Mouse (Mus musculus) liver, embryonic 16.5 days (tissue): ENCODE measurements around the gene Perp. TPM values are rescaled to one million over a fixed set of nuclear protein-coding genes. Genes with fewer than 3 reads are reported as not detected.

Experiments used
- ATAC-seq: fragments of 200-750 bp; cut with Nextera tagmentation; 2 replicates; pipeline ENCODE4 v1.8.0; 2017; ENCODE audit warnings: low read depth, mild to moderate bottlenecking, moderate number of reproducible peaks, moderate library complexity
- H3K27ac ChIP-seq: fragments of 300-500 bp; sonication (generic); 2 replicates; pipeline ENCODE4 v1.5.1; 2014; ENCODE audit warnings: mild to moderate bottlenecking, low read length
- H3K27me3 ChIP-seq: fragments of 300-500 bp; sonication (generic); 2 replicates; pipeline ENCODE4 v1.6.1; 2014; ENCODE audit warnings: low read depth, low read length, mixed read lengths; ENCODE audit not compliant: control insufficient read depth, insufficient read depth
- H3K36me3 ChIP-seq: fragments of 300-500 bp; sonication (generic); 2 replicates; pipeline ENCODE4 v1.6.1; 2014; ENCODE audit warnings: mild to moderate bottlenecking; ENCODE audit not compliant: control insufficient read depth, insufficient read depth
- H3K4me1 ChIP-seq: fragments of 300-500 bp; sonication (generic); 2 replicates; pipeline ENCODE4 v1.6.1; 2014; ENCODE audit warnings: low read depth, low read length, mixed read lengths; ENCODE audit not compliant: control insufficient read depth
- H3K4me2 ChIP-seq: fragments of 300-500 bp; sonication (generic); 2 replicates; pipeline ENCODE4 v1.6.1; 2014; ENCODE audit warnings: low read depth, low read length, mixed read lengths
- H3K4me3 ChIP-seq: fragments of 300-500 bp; sonication (generic); 2 replicates; pipeline ENCODE4 v1.5.1; 2014; ENCODE audit warnings: low read depth, mild to moderate bottlenecking, low read length
- H3K9ac ChIP-seq: fragments of 300-500 bp; sonication (generic); 2 replicates; pipeline ENCODE4 v1.6.1; 2014; ENCODE audit warnings: low read depth, low read length
- H3K9me3 ChIP-seq: fragments of 300-500 bp; sonication (generic); replicated peaks from 2 replicates; pipeline ENCODE4 v1.6.1; 2016; ENCODE audit warnings: low read length; ENCODE audit not compliant: control insufficient read depth
- WGBS: fragments of 180-500 bp; shearing (Covaris S2); extraction: QIAGEN DNeasy Blood & Tissue Kit; methylation state at CpG from one replicate; pipeline ENCODE4 v1.1.7; 2014; ENCODE audit not compliant: insufficient replicate concordance; 5-methylcytosine and 5-hydroxymethylcytosine counted together
- polyA plus RNA-seq: library from polyadenylated mRNA; unstranded; fragments of >200 nt; fragmentation: Nextera tagmentation; extraction: Ambion mirVana; gene quantifications from 2 replicates; pipeline ENCODE4 v1.2.1, GENCODE M21; 2015

Gene Perp
- polyA plus RNA-seq, 1 experiment from 2014 or later = 24.8 TPM

DNA sequence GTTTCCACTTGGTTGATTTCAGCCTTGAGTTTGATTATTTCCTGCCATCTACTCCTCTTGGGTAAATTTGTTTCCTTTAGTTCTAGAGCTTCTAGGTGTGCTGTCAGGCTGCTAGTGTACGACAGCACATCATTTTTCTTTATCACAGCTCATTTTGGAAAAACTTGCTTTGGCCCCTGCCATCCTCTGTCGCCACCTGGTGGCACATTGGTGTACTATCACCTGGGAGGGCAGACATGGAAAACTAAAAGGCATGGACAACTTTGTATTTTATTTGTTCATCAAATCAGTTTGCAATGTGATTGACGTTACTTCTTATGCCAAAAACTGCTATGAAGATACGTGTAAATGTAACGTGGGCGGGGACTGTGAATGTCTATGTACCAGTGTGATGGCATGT is 59.3 kb downstream of the Perp start:
- Histone ChIP-seq H3K36me3 (no peaks in the 10 kb centered on the region), H3K27me3 (no peaks in the 10 kb centered on the region), H3K4me1 (no peaks in the 10 kb centered on the region), H3K9ac (no peak overlapping the region), H3K4me2 (no peak overlapping the region), H3K9me3 (no peaks in the 10 kb centered on the region), H3K4me3 (no peak overlapping the region), H3K27ac (no peak overlapping the region)
- ATAC-seq = no peak
- WGBS = 12% methylated on average over 6 of the region's 6 CpGs

Other genes starting within 250 kb of the Perp start
- gene Arfgef3, start 101.1 kb upstream of the Perp start, polyA plus RNA-seq = 0.04 and 0.05 TPM in 2 replicates
- not detected in 2 replicates for gene Gm4922, start 58.2 kb upstream of the Perp start, polyA plus RNA-seq
- 1.7 and 2.2 TPM in 2 replicates for gene Tnfaip3, start 170.6 kb downstream of the Perp start, polyA plus RNA-seq